Mouse (Mus musculus) ES-Bruce4 (cell line): ENCODE data around the gene Osbpl11.

Experiments
- CTCF ChIP-seq: IDR thresholded peaks from one replicate; pipeline ENCODE4 v1.8.1; 2011; ENCODE audit warnings: low read depth, low read length
- POLR2A ChIP-seq: IDR thresholded peaks from one replicate; pipeline ENCODE4 v1.8.1; 2011; ENCODE audit warnings: low read length; ENCODE audit not compliant: insufficient read depth

DNA sequence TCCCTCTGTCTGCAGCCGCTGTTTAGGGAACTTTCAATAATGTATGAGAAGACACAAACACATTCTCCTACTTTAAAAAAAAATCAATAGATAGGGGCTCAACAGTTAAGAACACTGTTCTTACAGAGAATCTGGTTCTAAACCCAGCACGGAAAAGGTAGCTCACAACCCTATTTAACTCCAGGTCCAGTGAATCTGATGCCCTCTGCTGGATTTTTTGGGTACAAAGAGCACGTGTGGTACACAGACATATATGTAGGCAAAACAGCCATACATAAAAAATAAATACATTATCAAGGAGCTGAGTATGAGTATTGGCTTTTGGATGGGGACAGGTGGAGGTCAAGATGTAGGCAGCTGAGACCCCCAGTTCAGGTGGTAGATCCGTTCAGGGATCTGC lies 29.9 kb upstream of the Osbpl11 start:
- TF ChIP-seq POLR2A (no peak), CTCF (no peak)
